Mouse (Mus musculus): ENCODE measurements around the gene Plod3. TPM values are rescaled to one million over a fixed set of nuclear protein-coding genes. Genes with fewer than 3 reads are reported as not detected.
"Not testable (repeated sequence)": the region's sequence is repeated elsewhere in the genome, so short reads cannot be mapped to it uniquely, and the experiment has no call there.

Plod3 gene
- 10 to 100 TPM; 37.1 to 51.5 (median 46.0) TPM for total RNA-seq (2022)

- DNase-seq (ENCODE audit: low spot score in 2 of 2): peak; percentile 96
Measured at GRCm38 (mm10) chr5:136986695-136987137, at the start of gene Plod3. Gene Plod3 (plus strand): TSS chr5:136987019.

DNA sequence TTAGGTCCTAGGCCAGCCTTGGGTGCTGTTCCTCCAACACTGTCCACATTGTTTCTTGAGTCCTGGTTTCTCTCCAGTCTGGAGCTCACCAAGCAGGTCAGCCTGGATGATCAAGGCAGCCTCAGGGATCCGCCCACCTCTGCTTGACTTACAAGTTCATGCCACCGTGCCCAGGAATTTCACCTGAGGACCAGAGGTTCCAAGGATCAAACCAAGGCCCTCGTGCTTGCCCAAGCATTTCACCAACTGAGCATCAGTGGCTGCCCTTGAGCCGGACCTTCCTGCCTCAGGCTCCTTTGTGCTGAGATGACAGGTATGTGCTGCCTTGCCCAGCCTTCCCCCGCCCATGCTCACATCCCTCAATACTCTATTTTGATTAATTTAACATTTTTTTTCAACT lies 49.2 kb upstream of the Plod3 start:
- DNase-seq (ENCODE audit: low spot score in 2 of 2): no peak

DNA sequence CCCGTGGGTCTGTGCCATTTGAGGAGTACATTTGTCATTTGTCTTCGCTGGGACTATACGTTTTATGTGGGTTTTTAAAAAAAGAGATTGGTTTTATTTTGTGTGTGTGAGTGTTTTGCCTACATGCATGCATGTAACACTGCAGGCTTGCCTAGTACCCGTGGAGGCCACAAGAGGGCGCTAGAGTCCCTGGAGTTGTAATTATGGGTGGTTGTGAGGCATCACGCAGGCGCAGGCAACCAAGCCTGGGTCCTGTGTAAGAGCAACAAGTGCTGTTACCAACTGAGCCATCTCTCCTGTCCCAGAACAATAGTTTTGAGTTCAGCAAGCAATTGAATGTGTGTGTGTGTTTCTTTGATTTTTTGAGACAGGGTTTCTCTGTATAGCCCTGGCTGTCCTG lies 47.5 kb upstream of the Plod3 start:
- DNase-seq (ENCODE audit: low spot score in 2 of 2): no peak

- not testable (repeated sequence) for DNase-seq (ENCODE audit: low spot score in 2 of 2)
Measured at GRCm38 (mm10) chr5:136940029-136940428, 46.8 kb upstream of the Plod3 start.

DNA sequence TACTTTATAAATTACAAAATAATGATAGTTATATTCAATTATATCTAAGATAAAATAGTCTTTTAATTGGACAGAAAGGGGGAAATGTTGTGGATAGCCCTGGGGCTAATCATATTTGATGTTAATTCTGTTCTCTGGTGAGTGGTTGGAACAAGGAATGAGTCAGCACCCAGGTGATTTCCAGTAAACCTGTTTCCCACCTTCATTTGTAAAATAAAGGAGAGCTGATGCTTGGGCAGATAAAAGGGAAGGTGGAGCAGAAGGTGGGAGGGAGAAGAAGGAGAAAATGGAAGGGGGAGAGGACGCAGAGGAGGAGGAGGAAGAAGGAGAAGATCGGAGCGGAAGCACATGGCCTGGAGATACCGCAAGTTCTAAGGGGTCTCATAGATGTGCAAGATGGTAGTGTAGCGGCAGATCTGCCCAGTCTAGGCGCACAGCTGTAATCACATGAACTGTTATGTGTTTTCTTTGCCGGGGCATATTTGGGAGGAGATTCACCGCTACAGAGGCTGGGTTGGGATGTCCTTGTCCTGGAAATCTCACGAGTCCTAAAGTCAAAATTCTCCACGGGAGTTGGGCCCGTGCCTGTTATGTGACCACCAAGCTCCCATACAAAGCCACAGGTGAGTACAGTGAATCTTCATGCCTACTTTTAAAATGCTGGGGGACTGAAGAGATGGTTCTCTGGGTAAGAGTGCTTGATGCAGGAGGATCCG lies 45.8 kb upstream of the Plod3 start:
- DNase-seq (ENCODE audit: low spot score in 2 of 2): no peak

GRCm38 (mm10) chr5:136942781-136943180 lies 44.0 kb upstream of the Plod3 start:
- no peak for DNase-seq (ENCODE audit: low spot score in 2 of 2)

DNA sequence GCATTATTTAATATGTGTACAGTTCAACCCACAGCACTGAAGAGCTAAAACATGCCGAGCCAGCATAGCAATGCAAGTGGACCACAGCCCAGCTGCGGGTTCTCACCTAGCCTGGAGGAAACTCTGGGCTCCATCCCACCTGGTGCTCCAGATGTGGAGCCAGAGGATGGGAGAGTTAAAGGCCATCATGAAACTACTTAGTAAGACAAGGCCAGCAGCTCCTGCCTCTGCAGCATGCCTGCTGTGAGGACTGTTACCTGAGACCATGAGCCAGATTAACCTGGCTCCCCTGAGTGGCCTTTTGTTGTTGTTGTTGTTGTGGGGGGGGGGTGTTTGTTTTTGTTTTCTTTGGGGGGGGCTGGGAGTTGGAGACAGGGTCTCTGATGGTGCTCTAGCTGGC lies 43.4 kb upstream of the Plod3 start:
- no peak for DNase-seq (ENCODE audit: low spot score in 2 of 2)

DNA sequence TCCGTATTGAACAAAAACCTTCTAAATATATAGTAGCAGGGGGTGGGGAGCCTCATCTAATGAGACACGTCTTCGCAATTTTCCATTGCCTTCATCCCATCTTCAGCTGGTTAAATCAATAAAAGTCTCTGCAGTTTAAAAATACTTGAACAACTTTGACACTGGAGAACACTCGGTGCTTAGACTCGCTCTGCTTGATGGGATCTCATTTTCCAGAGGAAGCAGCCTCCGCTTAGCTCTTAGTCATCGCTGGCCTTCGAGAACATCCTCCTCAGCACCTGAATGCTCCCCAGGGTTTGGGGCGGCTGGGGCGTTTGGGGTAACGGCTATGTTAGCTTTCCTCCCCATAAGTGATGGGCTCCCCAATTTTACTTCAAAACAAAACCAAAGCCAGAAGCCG lies 41.7 kb upstream of the Plod3 start:
- DNase-seq (ENCODE audit: low spot score in 2 of 2): no peak

DNA sequence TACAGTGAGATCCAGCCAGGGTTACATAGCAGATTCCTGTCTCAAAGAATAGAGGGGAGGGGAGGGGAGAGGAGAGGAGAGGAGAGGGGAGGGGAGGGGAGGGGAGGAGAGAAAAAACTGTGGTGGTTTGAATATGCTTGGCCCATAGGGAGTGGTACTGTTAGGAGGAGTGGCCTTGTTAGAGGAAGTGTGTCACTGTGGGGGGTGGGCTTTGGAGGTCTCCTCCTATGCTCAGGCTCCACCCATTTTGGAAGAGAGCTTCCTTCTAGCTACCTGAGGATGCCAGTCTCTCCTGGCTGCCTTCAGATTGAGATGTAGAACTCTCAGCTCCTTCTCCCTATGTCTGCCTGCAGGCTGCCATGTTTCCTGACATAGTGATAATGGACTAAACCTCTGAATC lies 38.9 kb upstream of the Plod3 start:
- no peak for DNase-seq (ENCODE audit: low spot score in 2 of 2)

GRCm38 (mm10) chr5:136949551-136950336 lies 37.1 kb upstream of the Plod3 start:
- DNase-seq (ENCODE audit: low spot score in 2 of 2): not testable (repeated sequence)

- DNase-seq (ENCODE audit: low spot score in 2 of 2): no peak
Measured at GRCm38 (mm10) chr5:136950521-136950920, 36.3 kb upstream of the Plod3 start.

- no peak for DNase-seq (ENCODE audit: low spot score in 2 of 2)
Measured at GRCm38 (mm10) chr5:136952153-136952552, 34.7 kb upstream of the Plod3 start.

- peak; percentile 94 to 95 for DNase-seq (ENCODE audit: low spot score in 2 of 2)
Measured at GRCm38 (mm10) chr5:136953015-136953414, 33.8 kb upstream of the Plod3 start, which contains the start of gene Fis1. Gene Fis1 (plus strand): TSS chr5:136953275.

DNA sequence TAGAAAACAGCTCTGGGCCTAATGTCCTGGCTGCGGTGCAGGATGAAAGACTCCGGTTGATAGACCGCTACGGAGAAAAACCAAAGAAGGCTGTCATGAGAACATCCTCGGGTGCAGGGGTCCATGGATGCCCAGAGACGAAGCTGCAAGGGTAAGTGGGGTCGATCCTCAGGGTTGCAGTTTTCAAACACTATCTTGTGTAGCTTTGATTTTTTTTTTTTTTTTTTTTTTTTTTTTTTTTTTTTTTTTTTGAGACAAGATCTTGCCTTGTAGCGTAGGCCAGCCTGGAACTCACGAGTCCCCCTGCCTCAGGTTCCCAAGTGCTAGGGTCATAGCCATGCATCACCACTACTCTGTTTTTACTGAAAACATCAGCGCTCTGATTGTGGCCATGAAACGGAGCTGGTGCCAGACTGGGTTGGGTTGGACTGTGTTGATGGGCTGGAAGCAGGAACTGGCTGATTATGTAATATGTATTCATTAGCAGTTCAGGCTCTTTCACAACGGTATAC lies 33.3 kb upstream of the Plod3 start:
- DNase-seq (ENCODE audit: low spot score in 2 of 2): peak in 1 of 2 experiments; percentile 49

GRCm38 (mm10) chr5:136955622-136956021 lies 31.2 kb upstream of the Plod3 start:
- DNase-seq (ENCODE audit: low spot score in 2 of 2): no peak

- DNase-seq (ENCODE audit: low spot score in 2 of 2): no peak
Measured at GRCm38 (mm10) chr5:136957250-136957649, 29.6 kb upstream of the Plod3 start.

DNA sequence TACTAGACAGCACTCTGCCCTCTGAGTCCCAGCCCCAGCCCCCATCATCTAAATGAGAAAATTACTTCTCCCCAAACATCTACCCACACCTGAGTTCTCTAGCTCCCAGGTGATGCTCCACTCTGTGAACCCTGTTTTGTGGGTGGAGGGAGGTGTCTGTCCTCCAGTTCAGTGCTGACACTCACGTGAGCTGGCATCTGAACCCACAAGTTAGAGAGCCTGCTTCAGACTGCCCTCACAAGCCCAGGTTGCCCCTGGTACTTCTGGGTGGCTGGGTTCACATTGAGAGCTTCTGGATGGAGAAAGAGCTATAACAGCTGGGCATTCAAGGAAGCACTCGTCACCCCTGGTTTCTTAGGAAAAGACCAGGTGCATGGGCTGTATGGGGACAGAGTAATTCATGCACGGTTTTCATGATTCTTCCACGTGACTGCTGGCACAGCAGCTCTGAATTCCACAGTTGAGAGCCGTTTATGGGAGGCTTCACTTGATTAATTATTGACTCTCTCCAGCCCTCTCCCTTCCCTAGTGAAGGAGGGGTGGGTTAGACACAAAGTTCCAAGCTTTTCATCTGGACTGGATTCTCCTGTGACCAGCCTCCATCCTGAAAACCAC lies 27.7 kb upstream of the Plod3 start:
- DNase-seq (ENCODE audit: low spot score in 2 of 2): no peak

GRCm38 (mm10) chr5:136960053-136960452 lies 26.8 kb upstream of the Plod3 start:
- no peak for DNase-seq (ENCODE audit: low spot score in 2 of 2)

GRCm38 (mm10) chr5:136961334-136961982 lies 25.4 kb upstream of the Plod3 start:
- DNase-seq (ENCODE audit: low spot score in 2 of 2): no peak

GRCm38 (mm10) chr5:136961983-136962461 lies 24.8 kb upstream of the Plod3 start:
- peak; percentile 89 to 91 for DNase-seq (ENCODE audit: low spot score in 2 of 2)

DNA sequence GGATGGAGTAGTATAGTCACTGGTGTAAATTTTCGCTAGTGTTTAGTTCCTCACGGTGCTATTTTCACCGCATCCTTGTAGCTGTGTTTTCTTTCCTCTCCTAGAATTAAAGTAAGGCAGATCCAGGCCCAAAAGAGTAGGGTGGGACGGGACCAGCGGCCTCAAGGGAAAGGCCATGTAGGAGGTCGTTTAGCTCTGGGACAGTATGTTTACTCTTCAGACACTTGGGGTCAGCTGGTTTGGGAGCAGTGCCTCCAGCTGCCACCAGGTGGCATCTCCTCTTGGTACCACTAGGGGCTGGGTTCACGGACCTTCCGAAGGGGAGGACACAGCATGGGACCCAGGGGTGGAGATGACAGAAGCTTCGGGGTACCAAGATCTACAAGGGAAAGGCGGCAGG lies 24.3 kb upstream of the Plod3 start:
- peak; percentile 76 to 78 for DNase-seq (ENCODE audit: low spot score in 2 of 2)
